Mouse (Mus musculus) E14TG2a.4 (cell line): Measurements from ENCODE around the gene Erg28.

Experiments used
- CTCF ChIP-seq: conservative IDR thresholded peaks from 2 replicates; pipeline ENCODE4 v1.5.1; 2014; ENCODE audit warnings: low read length
- POU5F1 ChIP-seq: IDR thresholded peaks from 2 replicates; pipeline ENCODE4 v1.6.1; 2014; ENCODE audit warnings: low read length, borderline replicate concordance

GRCm38 (mm10) chr12:85825822-85826221 is 1.5 kb upstream of the Erg28 start:
- TF ChIP-seq CTCF (no peak), POU5F1 (no peak)
